Mouse (Mus musculus): ENCODE results near the gene Kmt5a.

- no peak for TF ChIP-seq CTCF (IDR thresholded peaks at IDR 0.05; ENCODE audit: control insufficient read depth, insufficient read depth, low read length)
- no peak for TF ChIP-seq POLR2A (IDR thresholded peaks at IDR 0.05; ENCODE audit: borderline replicate concordance, control insufficient read depth, low read depth, low read length)
These were observed 13.8 kb downstream of the Kmt5a start for GRCm38 (mm10) chr5:124453339-124454081.

Measured in bone marrow, adult 2 months (tissue).